Mouse (Mus musculus): ENCODE results near the gene Obsl1. TPM values are rescaled to one million over a fixed set of nuclear protein-coding genes. Genes with fewer than 3 reads are reported as not detected.

The Obsl1 gene
- 17.9 and 21.2 TPM in 2 replicates for polyA plus RNA-seq (2015; fragmentation: Nextera tagmentation; extraction: Ambion mirVana)

DNA sequence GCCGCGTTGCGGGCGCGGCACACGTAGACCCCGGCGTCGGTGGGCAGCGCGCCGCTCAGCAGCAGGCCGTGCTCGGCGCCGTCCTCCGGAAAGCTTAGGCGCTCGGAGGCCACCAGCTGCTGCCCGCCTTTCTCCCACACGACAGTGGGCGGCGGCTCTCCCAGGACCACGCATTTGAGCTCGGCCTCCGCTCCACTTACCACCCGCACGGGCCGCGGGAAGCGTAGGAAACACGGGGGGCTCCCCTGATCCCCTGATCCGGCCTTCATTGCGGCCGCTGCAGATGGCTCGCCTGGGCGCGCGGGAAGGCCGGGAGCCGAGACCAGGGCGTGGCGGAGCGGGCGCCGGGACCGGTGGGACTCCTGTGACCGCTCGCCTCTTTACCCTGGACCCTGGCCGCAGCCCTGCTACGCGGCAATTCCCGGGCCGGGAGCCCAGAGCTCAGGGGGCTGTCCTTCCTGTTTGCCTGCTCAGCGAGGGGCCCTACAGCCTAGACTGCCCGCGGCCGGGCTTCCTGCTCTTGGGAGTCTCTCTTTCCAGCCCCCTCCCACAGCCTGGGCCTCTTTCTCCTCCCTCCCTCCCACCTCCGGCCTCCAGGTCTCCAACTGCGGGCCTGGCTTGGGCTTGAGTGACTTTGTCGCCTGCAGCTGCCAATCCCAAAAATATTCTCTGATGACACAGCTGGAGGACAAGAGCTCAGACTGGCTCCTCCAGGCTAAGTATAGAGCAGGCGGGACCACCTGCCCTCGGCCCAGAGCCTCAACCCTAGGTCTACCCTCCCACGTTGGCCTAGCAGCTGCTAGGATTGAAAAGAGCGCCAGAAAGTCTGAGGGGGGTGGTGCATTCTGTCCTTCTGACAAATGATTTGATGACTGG is at the start of gene Obsl1:
TSS of gene Obsl1 (minus strand) at position 497 of the 876 bp plus-strand sequence.
- Histone ChIP-seq H3K27ac (replicated peaks) (peak within 1 kb of the TSS; percentile 95), H3K4me1 (replicated peaks; ENCODE audit: control insufficient read depth, insufficient read depth) (no peaks in the 10 kb centered on the region; the same call in 1 of the 2 replicates), H3K9ac (ENCODE audit: low read length) (peak within 1 kb of the TSS; percentile 93), H3K27me3 (ENCODE audit: control insufficient read depth, insufficient read depth, low read length) (no peaks in the 10 kb centered on the region), H3K4me3 (ENCODE audit: low read depth, low read length) (peak within 1 kb of the TSS; percentile 85), H3K4me2 (replicated peaks; ENCODE audit: low read depth) (peak within 1 kb of the TSS; percentile 91), H3K9me3 (ENCODE audit: control insufficient read depth, low read length) (no peaks in the 10 kb centered on the region), H3K36me3 (ENCODE audit: control insufficient read depth, insufficient read depth, low read length) (peaks cover 5% of the 10 kb centered on the region)
- DNase-seq (ENCODE audit: low spot score) (peak; percentile 70), ATAC-seq (ENCODE audit: low FRiP score, low TSS enrichment) (peak; percentile 79)
- under 1% methylated on average over 60 of the region's 65 CpGs for WGBS
- TF ChIP-seq EP300 (optimal IDR thresholded peaks at IDR 0.05) (no peak), CTCF (IDR thresholded peaks at IDR 0.05; ENCODE audit: low read depth) (no peak)

DNA sequence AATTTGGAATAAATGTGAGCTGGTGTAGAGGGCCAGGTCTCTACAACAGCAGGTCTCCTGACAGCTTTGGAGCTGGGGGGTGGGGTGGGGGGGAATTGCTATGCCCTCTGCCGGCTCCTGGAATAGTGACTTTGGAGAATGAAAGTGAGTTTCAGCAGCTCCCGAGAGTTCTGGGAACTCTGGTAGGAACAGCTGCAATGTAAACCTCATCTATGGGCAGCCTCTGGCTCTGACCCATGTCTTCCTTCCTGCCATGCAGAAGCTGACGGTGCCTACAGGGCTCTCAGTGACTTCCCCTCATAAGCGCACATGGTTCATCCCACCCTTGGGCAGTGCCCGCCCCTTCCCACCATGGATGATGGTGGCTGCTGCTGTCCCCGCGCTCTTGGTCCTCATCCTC is 49.4 kb upstream of the Obsl1 start:
- no peak overlapping the region for H3K4me3 ChIP-seq (ENCODE audit: low read depth, low read length)
- TF ChIP-seq EP300 (optimal IDR thresholded peaks at IDR 0.05): no peak
- no peak for TF ChIP-seq CTCF (IDR thresholded peaks at IDR 0.05; ENCODE audit: low read depth)
- H3K27me3 ChIP-seq (ENCODE audit: control insufficient read depth, insufficient read depth, low read length): no peaks in the 10 kb centered on the region
- H3K9me3 ChIP-seq (ENCODE audit: control insufficient read depth, low read length): no peaks in the 10 kb centered on the region
- no peak overlapping the region for H3K4me2 ChIP-seq (replicated peaks; ENCODE audit: low read depth)
- 0 out of 2 replicates have a peak, but pooled peaks cover 2% of the 10 kb centered on the region for H3K4me1 ChIP-seq (replicated peaks; ENCODE audit: control insufficient read depth, insufficient read depth)
- 78% methylated on average over 7 of the region's 7 CpGs for WGBS
- no peak overlapping the region for H3K27ac ChIP-seq (replicated peaks)
- no peak overlapping the region for H3K9ac ChIP-seq (ENCODE audit: low read length)
- ATAC-seq (ENCODE audit: low FRiP score, low TSS enrichment) (no peak), DNase-seq (ENCODE audit: low spot score) (no peak)
- no peaks in the 10 kb centered on the region; the same call in 1 of the 2 replicates for H3K36me3 ChIP-seq (ENCODE audit: control insufficient read depth, insufficient read depth, low read length)

DNA sequence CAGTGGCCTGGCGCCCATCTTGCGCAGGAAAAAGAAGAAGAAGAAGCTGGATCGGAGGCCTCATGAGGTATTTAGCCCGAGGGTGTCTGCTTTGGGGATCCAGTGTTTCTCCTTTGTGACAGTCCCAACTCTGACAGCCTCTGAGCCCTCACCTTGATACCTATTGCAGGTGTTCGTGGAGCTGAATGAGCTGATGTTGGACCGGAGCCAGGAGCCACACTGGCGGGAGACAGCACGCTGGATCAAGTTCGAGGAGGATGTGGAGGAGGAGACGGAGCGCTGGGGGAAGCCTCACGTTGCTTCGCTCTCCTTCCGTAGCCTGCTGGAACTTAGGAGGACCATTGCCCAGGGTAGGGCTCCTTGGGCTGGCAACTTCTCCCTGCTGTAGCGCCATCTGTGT is 44.3 kb upstream of the Obsl1 start:
- Histone ChIP-seq H3K9me3 (ENCODE audit: control insufficient read depth, low read length) (no peaks in the 10 kb centered on the region), H3K36me3 (ENCODE audit: control insufficient read depth, insufficient read depth, low read length) (no peaks in the 10 kb centered on the region; the same call in 1 of the 2 replicates), H3K27me3 (ENCODE audit: control insufficient read depth, insufficient read depth, low read length) (no peaks in the 10 kb centered on the region), H3K4me2 (replicated peaks; ENCODE audit: low read depth) (no peak overlapping the region), H3K4me3 (ENCODE audit: low read depth, low read length) (no peak overlapping the region), H3K9ac (ENCODE audit: low read length) (no peak overlapping the region), H3K27ac (replicated peaks) (no peak overlapping the region), H3K4me1 (replicated peaks; ENCODE audit: control insufficient read depth, insufficient read depth) (no peaks in the 10 kb centered on the region)
- ATAC-seq (ENCODE audit: low FRiP score, low TSS enrichment) (no peak), DNase-seq (ENCODE audit: low spot score) (no peak)
- 71% methylated on average over 15 of the region's 15 CpGs for WGBS
- TF ChIP-seq EP300 (optimal IDR thresholded peaks at IDR 0.05): no peak
- TF ChIP-seq CTCF (IDR thresholded peaks at IDR 0.05; ENCODE audit: low read depth): no peak

DNA sequence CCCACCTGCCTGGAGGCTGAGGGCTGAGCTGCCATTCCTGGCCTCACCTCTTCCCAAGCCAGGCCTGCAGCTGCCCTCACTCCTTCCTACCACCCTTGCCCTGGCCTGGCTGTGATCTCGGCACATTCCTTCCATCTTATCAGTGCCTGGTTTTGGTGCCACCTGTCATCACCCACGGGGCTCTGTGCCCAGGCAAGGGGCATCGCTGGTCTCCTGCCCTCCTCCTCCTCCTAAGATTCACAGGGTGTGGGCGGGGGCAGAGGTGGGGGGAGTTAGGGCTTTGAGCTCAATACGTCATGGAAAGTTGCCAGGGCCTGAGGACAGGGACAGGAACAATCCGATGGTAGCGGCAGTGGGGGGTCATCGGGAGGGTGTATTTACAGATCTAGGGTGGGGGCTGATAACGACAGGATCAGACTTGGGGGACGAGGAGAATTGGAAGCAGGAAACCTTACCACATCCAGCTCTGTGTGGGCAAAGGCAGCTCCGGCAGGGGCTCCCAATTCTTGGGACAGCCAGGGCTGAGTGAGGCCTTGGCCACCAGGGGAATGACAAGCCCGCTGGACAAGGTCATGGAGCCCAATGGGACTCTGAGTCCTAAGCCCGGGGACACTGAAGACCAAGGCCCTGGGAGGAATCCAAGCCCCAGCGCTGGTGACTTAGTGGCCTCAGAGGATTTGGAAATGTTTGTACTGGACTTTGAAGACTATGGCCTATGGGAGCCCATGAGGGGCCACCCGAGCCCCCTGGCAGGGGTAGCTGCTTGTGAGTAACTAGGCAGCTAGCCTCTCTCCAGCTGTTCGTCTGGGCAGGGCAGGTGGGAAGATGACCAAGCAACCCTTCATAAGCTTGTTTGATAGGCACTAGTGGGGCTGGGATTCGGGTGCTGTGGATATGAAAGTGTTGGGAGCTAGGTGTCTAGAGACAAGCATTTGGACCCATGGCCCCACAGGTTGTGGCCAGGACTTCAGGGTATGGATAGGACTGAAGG is 43.3 kb upstream of the Obsl1 start:
- TF ChIP-seq CTCF (IDR thresholded peaks at IDR 0.05; ENCODE audit: low read depth): no peak
- no peak for TF ChIP-seq EP300 (optimal IDR thresholded peaks at IDR 0.05)
- H3K4me3 ChIP-seq (ENCODE audit: low read depth, low read length): no peak overlapping the region
- H3K4me2 ChIP-seq (replicated peaks; ENCODE audit: low read depth): no peak overlapping the region
- ATAC-seq (ENCODE audit: low FRiP score, low TSS enrichment) (no peak), DNase-seq (ENCODE audit: low spot score) (no peak)
- H3K27ac ChIP-seq (replicated peaks): no peak overlapping the region
- H3K27me3 ChIP-seq (ENCODE audit: control insufficient read depth, insufficient read depth, low read length): no peaks in the 10 kb centered on the region
- no peaks in the 10 kb centered on the region; the same call in 1 of the 2 replicates for H3K36me3 ChIP-seq (ENCODE audit: control insufficient read depth, insufficient read depth, low read length)
- WGBS: 67% methylated on average over 17 of the region's 17 CpGs
- H3K4me1 ChIP-seq (replicated peaks; ENCODE audit: control insufficient read depth, insufficient read depth): no peaks in the 10 kb centered on the region
- H3K9ac ChIP-seq (ENCODE audit: low read length): no peak overlapping the region
- no peaks in the 10 kb centered on the region for H3K9me3 ChIP-seq (ENCODE audit: control insufficient read depth, low read length)

DNA sequence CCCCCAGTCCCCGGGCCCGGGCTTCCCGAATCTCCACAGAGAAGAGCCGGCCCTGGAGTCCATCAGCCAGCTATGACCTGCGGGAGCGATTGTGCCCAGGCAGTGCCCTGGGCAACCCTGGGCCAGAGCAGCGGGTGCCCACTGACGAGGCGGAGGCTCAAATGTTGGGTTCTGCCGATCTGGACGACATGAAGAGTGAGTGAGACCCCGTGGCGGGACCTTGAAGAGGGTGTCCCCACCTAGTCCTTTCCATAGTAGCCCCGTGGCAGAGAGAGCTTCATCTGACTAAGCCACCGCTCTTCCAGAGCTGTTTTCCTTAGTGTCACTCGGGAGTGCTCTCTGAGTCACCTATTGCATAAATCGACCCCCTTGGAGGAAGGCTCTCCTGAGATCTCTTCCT is 42.6 kb upstream of the Obsl1 start:
- H3K36me3 ChIP-seq (ENCODE audit: control insufficient read depth, insufficient read depth, low read length): no peaks in the 10 kb centered on the region; the same call in 1 of the 2 replicates
- H3K4me1 ChIP-seq (replicated peaks; ENCODE audit: control insufficient read depth, insufficient read depth): no peaks in the 10 kb centered on the region
- no peak overlapping the region for H3K4me3 ChIP-seq (ENCODE audit: low read depth, low read length)
- H3K9ac ChIP-seq (ENCODE audit: low read length): no peak overlapping the region
- H3K4me2 ChIP-seq (replicated peaks; ENCODE audit: low read depth): no peak overlapping the region
- DNase-seq (ENCODE audit: low spot score) (no peak), ATAC-seq (ENCODE audit: low FRiP score, low TSS enrichment) (no peak)
- 84% methylated on average over 17 of the region's 17 CpGs for WGBS
- no peaks in the 10 kb centered on the region for H3K9me3 ChIP-seq (ENCODE audit: control insufficient read depth, low read length)
- no peak for TF ChIP-seq EP300 (optimal IDR thresholded peaks at IDR 0.05)
- no peak for TF ChIP-seq CTCF (IDR thresholded peaks at IDR 0.05; ENCODE audit: low read depth)
- H3K27ac ChIP-seq (replicated peaks): no peak overlapping the region
- H3K27me3 ChIP-seq (ENCODE audit: control insufficient read depth, insufficient read depth, low read length): no peaks in the 10 kb centered on the region
